In genomic region chr11:95118505-95118904, GRCm38 (mm10) we compare ENCODE assay signal across 7 mouse cellular contexts. TPM values are rescaled to one million over a fixed set of nuclear protein-coding genes. Genes with fewer than 3 reads are reported as not detected.
A peak's percentile ranks its signal among the peaks of the same experiment; 100 is the strongest.
DNase-seq lines count a peak whose midpoint lies in the region; ATAC-seq and TF ChIP-seq lines count a peak whose summit lies in the region.

No protein-coding gene starts in this region.

- H3K9ac ChIP-seq in embryonic facial prominence, embryonic 14.5 days (ENCODE audit: low read depth, low read length) = no peak overlapping the region
- no peak overlapping the region for H3K9ac ChIP-seq in hindbrain, embryonic 12.5 days

- no peaks in the 10 kb centered on the region for H3K9me3 ChIP-seq in E14TG2a.4 (ENCODE audit: low read length)
- no peaks in the 10 kb centered on the region for H3K9me3 ChIP-seq in embryonic facial prominence, embryonic 14.5 days (ENCODE audit: control insufficient read depth, low read length)
- no peaks in the 10 kb centered on the region for H3K9me3 ChIP-seq in hindbrain, embryonic 12.5 days (replicated peaks)

- peak; percentile 54 for ATAC-seq in embryonic facial prominence, embryonic 14.5 days (ENCODE audit: low read depth)
- no peak for ATAC-seq in hindbrain, embryonic 12.5 days (ENCODE audit: low FRiP score)

- DNase-seq in adrenal gland, postnatal 10 days = peak; percentile 87
- DNase-seq in embryonic facial prominence, embryonic 14.5 days (ENCODE audit: low spot score) = peak; percentile 80
- peak; percentile 45 for DNase-seq in left cerebral cortex, adult 11 months (ENCODE audit: low spot score)
- peak; percentile 80 for DNase-seq in mesoderm, embryonic 11.5 days (ENCODE audit: low read depth, low spot score)
- peak; percentile 14 to 23 for DNase-seq in spleen, postnatal 36 days (ENCODE audit: low spot score in 2 of 2)

- no peak overlapping the region for H3K27ac ChIP-seq in embryonic facial prominence, embryonic 14.5 days (replicated peaks; ENCODE audit: low read depth, low read length)
- no peak overlapping the region for H3K27ac ChIP-seq in hindbrain, embryonic 12.5 days

- H3K4me3 ChIP-seq in E14TG2a.4 (replicated peaks; ENCODE audit: low read length) = peak overlapping the region; percentile 55
- no peak overlapping the region for H3K4me3 ChIP-seq in embryonic facial prominence, embryonic 14.5 days (ENCODE audit: low read depth, low read length)
- no peak overlapping the region for H3K4me3 ChIP-seq in hindbrain, embryonic 12.5 days

- peaks cover 43% of the 10 kb centered on the region for H3K4me1 ChIP-seq in E14TG2a.4 (replicated peaks; ENCODE audit: low read depth, low read length)
- peaks cover 6% of the 10 kb centered on the region; the same call in 1 of the 2 replicates for H3K4me1 ChIP-seq in embryonic facial prominence, embryonic 14.5 days (ENCODE audit: control insufficient read depth, insufficient read depth, low read length)
- H3K4me1 ChIP-seq in hindbrain, embryonic 12.5 days = peaks cover 21% of the 10 kb centered on the region

- H3K27me3 ChIP-seq in E14TG2a.4 (ENCODE audit: insufficient read depth, low read length) = peaks cover 69% of the 10 kb centered on the region
- peaks cover 54% of the 10 kb centered on the region for H3K27me3 ChIP-seq in embryonic facial prominence, embryonic 14.5 days (replicated peaks; ENCODE audit: control insufficient read depth, insufficient read depth, low read length)
- H3K27me3 ChIP-seq in hindbrain, embryonic 12.5 days = peaks cover 69% of the 10 kb centered on the region

- peak; percentile 89 for TF ChIP-seq CTCF in E14TG2a.4 (conservative IDR thresholded peaks at IDR 0.05; ENCODE audit: low read length)

- WGBS in embryonic facial prominence, embryonic 14.5 days = 3% methylated on average over 8 of the region's 8 CpGs
- 6% methylated on average over 8 of the region's 8 CpGs for WGBS in hindbrain, embryonic 12.5 days

- H3K36me3 ChIP-seq in E14TG2a.4 (ENCODE audit: insufficient read depth, low read length) = no peaks in the 10 kb centered on the region
- no peaks in the 10 kb centered on the region for H3K36me3 ChIP-seq in embryonic facial prominence, embryonic 14.5 days (ENCODE audit: control insufficient read depth, insufficient read depth, low read length)
- no peaks in the 10 kb centered on the region for H3K36me3 ChIP-seq in hindbrain, embryonic 12.5 days

- H3K4me2 ChIP-seq in embryonic facial prominence, embryonic 14.5 days (ENCODE audit: low read depth, low read length) = peak overlapping the region; percentile 38
- H3K4me2 ChIP-seq in hindbrain, embryonic 12.5 days (replicated peaks) = 0 out of 2 replicates have a peak overlapping the region, but pooled peaks have one; percentile 19

RNA-seq across cellular contexts. Expression of gene Dlx3, which starts 1.4 kb away (rescaled TPM):
- total RNA-seq in adrenal gland, postnatal 10 days (2021) = under 1 TPM in 1 of 2 experiments, not detected in 1; 0.60 TPM
- 16.1 and 20.2 TPM in 2 replicates for polyA plus RNA-seq in embryonic facial prominence, embryonic 14.5 days (2014; fragmentation: Nextera tagmentation; extraction: Ambion mirVana)
- 4.7 and 7.3 TPM in 2 replicates for polyA plus RNA-seq in hindbrain, embryonic 12.5 days (2016; fragmentation: Nextera tagmentation; extraction: Ambion mirVana)

RNA-seq across cellular contexts. Expression of gene Dlx4, which starts 27.6 kb away (rescaled TPM):
- total RNA-seq in adrenal gland, postnatal 10 days (2021) = under 1 TPM in 1 of 2 experiments, not detected in 1; 0.18 TPM
- polyA plus RNA-seq in embryonic facial prominence, embryonic 14.5 days (2014; fragmentation: Nextera tagmentation; extraction: Ambion mirVana) = 3.1 and 3.2 TPM in 2 replicates
- polyA plus RNA-seq in hindbrain, embryonic 12.5 days (2016; fragmentation: Nextera tagmentation; extraction: Ambion mirVana) = 0.21 and 1.2 TPM in 2 replicates

RNA-seq across cellular contexts. Expression of gene Itga3, which starts 41.9 kb away (rescaled TPM):
- 10 to 100 TPM; 22.4 to 26.2 TPM for total RNA-seq in adrenal gland, postnatal 10 days (2021)
- polyA plus RNA-seq in embryonic facial prominence, embryonic 14.5 days (2014; fragmentation: Nextera tagmentation; extraction: Ambion mirVana) = 8.3 and 9.4 TPM in 2 replicates
- 8.0 and 9.0 TPM in 2 replicates for polyA plus RNA-seq in hindbrain, embryonic 12.5 days (2016; fragmentation: Nextera tagmentation; extraction: Ambion mirVana)

Comparison
In these comparisons a context has a peak if more than half of its experiments do, and no peak if none do; other contexts are left out.
1. DNase-seq: peak in every context shown above with its lines; median percentile 87 in adrenal gland, postnatal 10 days; 80 in embryonic facial prominence, embryonic 14.5 days; 80 in mesoderm, embryonic 11.5 days; 45 in left cerebral cortex, adult 11 months; 18 in spleen, postnatal 36 days.